Mouse (Mus musculus): Measurements from ENCODE around the gene Gm11733.

DNA sequence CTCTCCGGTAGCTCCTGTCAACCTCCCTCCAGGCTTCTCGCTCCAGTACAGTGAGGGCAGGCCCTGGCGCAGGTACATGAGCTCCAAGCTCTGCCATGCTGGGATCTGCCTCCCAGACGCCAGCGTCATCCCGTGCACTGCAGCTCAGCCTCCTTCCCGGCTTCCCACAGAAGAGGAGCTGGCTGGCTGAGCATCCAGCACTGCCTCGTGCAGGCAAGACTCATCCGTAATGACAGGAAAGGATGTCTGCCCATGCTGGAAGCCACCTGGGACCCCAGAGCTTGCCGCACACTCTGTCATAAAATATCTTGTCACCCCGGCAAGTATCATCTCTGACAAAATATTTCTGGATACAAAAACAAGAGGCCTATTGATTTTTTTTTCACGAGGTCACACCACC, at the start of gene Gm11733:
- TF ChIP-seq CTCF (IDR thresholded peaks at IDR 0.05; ENCODE audit: control insufficient read depth, insufficient read depth, insufficient read length) (no peak), MYOD1 (IDR thresholded peaks at IDR 0.05; ENCODE audit: control insufficient read depth, insufficient read length, low read depth) (no peak), MYOG (IDR thresholded peaks at IDR 0.05; ENCODE audit: control insufficient read depth, extremely low read depth, insufficient read length) (no peak), USF1 (IDR thresholded peaks at IDR 0.05; ENCODE audit: low read depth) (no peak), MAX (IDR thresholded peaks at IDR 0.05) (no peak), CEBPB (IDR thresholded peaks at IDR 0.05; ENCODE audit: low read depth) (no peak)
